Mouse (Mus musculus): ENCODE measurements at regions not wholly inside any gene's neighbourhood (a gene's known extent, or its start where the extent isn't known, plus 50 kb on each side); places are given as distances from the start of the nearest gene placed in this dataset.
A peak's percentile ranks its signal among the peaks of the same experiment; 100 is the strongest.

GRCm38 (mm10) chr8:78940049-78940448 is 88.2 kb upstream of the Zfp827 start (continued):
- no peak for TF ChIP-seq UBTF (IDR thresholded peaks at IDR 0.05; ENCODE audit: low read depth, low read length)
- TF ChIP-seq JUN (IDR thresholded peaks at IDR 0.05; ENCODE audit: insufficient read depth, low read depth, low read length), result peak; percentile 99
- TF ChIP-seq ZMIZ1 (IDR thresholded peaks at IDR 0.05; ENCODE audit: low read depth, low read length), result 0 out of 2 replicates have a peak, but pooled peaks have one; percentile 47
- TF ChIP-seq EP300 (IDR thresholded peaks at IDR 0.05; ENCODE audit: low read length), result peak; percentile 88
- peak; percentile 93 for TF ChIP-seq ZNF384 (IDR thresholded peaks at IDR 0.05; ENCODE audit: low read depth, low read length)
- TF ChIP-seq MAX (IDR thresholded peaks at IDR 0.05; ENCODE audit: low read length), result no peak
- no peak for TF ChIP-seq CHD2 (IDR thresholded peaks at IDR 0.05; ENCODE audit: low read length)
- TF ChIP-seq ETS1 (conservative IDR thresholded peaks at IDR 0.05; ENCODE audit: low read depth, low read length), result peak; percentile 97
- no peak for TF ChIP-seq CHD1 (IDR thresholded peaks at IDR 0.05; ENCODE audit: low read depth, low read length)
- no peak for TF ChIP-seq PAX5 (IDR thresholded peaks at IDR 0.05; ENCODE audit: low read length)

DNA sequence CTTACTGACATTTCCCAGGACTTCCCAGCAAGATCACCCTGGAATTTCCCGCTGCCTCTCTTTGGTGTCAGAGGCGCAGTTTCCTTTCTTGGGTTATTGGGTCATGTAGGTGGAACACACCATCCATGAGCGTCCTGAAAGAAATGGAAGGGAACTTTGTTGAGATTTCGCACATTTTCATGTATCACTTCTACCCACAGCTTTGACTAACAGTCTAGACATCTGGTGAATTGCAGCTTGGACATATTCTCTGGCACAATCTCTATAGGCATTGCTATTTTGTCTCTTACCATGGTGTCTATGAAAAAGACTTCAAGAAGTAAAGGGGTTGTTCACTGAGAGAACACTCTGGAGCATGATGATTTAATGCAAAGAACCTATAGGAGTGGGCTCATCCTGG is 86.7 kb upstream of the Zfp827 start:
- Histone ChIP-seq H3K4me2 (ENCODE audit: insufficient read depth, low read depth, poor library complexity, severe bottlenecking) (no peak overlapping the region), H3K9me3 (replicated peaks; ENCODE audit: low read length) (peaks cover 3% of the 10 kb centered on the region), H3K4me3 (replicated peaks in 1 of 3; ENCODE audit: low read depth in 2 of 3, low read length in 2 of 3, poor library complexity in 1 of 3) (no peak overlapping the region), H3K4me1 (ENCODE audit: control insufficient read depth in 1 of 2, insufficient read depth in 2 of 2) (peaks cover 18 to 52% of the 10 kb centered on the region in 2 experiments), H3K27me3 (replicated peaks) (no peaks in the 10 kb centered on the region), H3K36me3 (replicated peaks in 1 of 2; ENCODE audit: control insufficient read depth in 1 of 2, insufficient read depth in 1 of 2, low read length in 1 of 2) (no peaks in the 10 kb centered on the region), H3K79me2 (replicated peaks; ENCODE audit: control insufficient read depth, extremely low read depth, insufficient read depth, poor library complexity, severe bottlenecking) (no peaks in the 10 kb centered on the region), H3K9ac (ENCODE audit: insufficient read depth, low read depth) (no peak overlapping the region), H3K27ac (ENCODE audit: insufficient read depth, low read depth) (no peak overlapping the region)
- dilution Hi-C loops (cut with MboI; ENCODE audit: extremely low pct_ligation_motif_present, extremely low pct_unique_long_range_greater_than_20kb, low sequenced_read_pairs), result no loop called here
- in situ Hi-C loops (cut with MboI; ENCODE audit: low pct_ligation_motif_present, low pct_unique_long_range_greater_than_20kb, low sequenced_read_pairs), result no loop called here
- DNase-seq (ENCODE audit: extremely low read depth), result no peak
- TF ChIP-seq USF1 (IDR thresholded peaks at IDR 0.05; ENCODE audit: low read depth, low read length) (no peak), USF2 (conservative IDR thresholded peaks at IDR 0.05; ENCODE audit: low read depth, low read length) (no peak), RAD21 (IDR thresholded peaks at IDR 0.05; ENCODE audit: low read depth, low read length) (no peak), MAFK (IDR thresholded peaks at IDR 0.05; ENCODE audit: insufficient replicate concordance, low read length) (no peak), GABPA (IDR thresholded peaks at IDR 0.05; ENCODE audit: insufficient replicate concordance, low read depth, low read length) (no peak), EP300 (IDR thresholded peaks at IDR 0.05; ENCODE audit: low read length) (no peak), JUN (IDR thresholded peaks at IDR 0.05; ENCODE audit: insufficient read depth, low read depth, low read length) (no peak), CHD2 (IDR thresholded peaks at IDR 0.05; ENCODE audit: low read length) (no peak), RCOR1 (conservative IDR thresholded peaks at IDR 0.05; ENCODE audit: low read depth, low read length) (no peak), IRF4 (IDR thresholded peaks at IDR 0.05; ENCODE audit: low read depth, low read length) (no peak), ELF1 (IDR thresholded peaks at IDR 0.05; ENCODE audit: low read depth, low read length) (no peak), POLR2A (IDR thresholded peaks at IDR 0.05; ENCODE audit: low read depth, low read length) (no peak), MAX (IDR thresholded peaks at IDR 0.05; ENCODE audit: low read length) (no peak), UBTF (IDR thresholded peaks at IDR 0.05; ENCODE audit: low read depth, low read length) (no peak), CHD1 (IDR thresholded peaks at IDR 0.05; ENCODE audit: low read depth, low read length) (no peak), CTCF (conservative IDR thresholded peaks at IDR 0.05 in 1 of 2, IDR thresholded peaks at IDR 0.05 in 1 of 2; ENCODE audit: low read depth in 2 of 2, low read length in 2 of 2) (no peak)
